Mouse (Mus musculus) olfactory bulb, adult 2 months (tissue): ENCODE results near the gene Sik1.

Experiments used
- CTCF ChIP-seq: fragments of 200-500 bp; IDR thresholded peaks from 2 replicates; pipeline ENCODE4 v1.5.1; 2012; ENCODE audit warnings: low read depth, mild to moderate bottlenecking, low read length, moderate library complexity; ENCODE audit not compliant: insufficient read depth
- POLR2A ChIP-seq: fragments of 200-500 bp; IDR thresholded peaks from 2 replicates; pipeline ENCODE4 v1.6.1; 2012; ENCODE audit warnings: mild to moderate bottlenecking, low read depth, low read length, moderate library complexity; ENCODE audit not compliant: insufficient read depth

DNA sequence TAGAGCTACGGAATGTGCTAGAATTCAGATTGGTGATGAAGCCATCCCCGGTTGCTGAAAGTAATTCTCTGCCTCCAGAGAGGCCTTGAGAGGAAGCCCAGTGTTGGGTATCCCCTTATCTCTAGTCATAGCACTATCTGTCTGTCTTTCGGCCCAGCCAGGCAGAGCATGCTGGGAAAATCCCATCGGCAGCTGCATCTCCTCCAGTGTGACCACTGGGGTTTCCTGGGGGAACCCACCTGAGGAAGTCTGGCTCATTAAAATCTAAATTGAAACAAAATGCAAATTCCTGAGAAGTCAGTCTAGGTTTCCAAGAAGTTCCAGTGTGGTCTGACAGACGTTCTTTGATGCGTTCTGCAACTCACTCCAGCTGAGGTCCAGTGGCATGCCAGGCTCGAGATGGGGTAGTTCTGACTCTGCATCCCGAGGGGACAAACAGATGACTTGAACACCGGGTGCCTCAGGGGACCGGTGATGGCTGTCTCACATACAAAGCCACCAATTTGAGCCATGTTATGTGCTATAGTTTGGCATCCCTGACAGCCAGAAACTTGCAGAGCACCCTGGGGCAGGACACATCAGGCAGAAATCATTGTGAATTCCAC lies 19.8 kb upstream of the Sik1 start:
- TF ChIP-seq CTCF (no peak), POLR2A (no peak)
